Mouse (Mus musculus): ENCODE results near the gene Gpr161. TPM values are rescaled to one million over a fixed set of nuclear protein-coding genes. Genes with fewer than 3 reads are reported as not detected.
"Not testable (repeated sequence)": the region's sequence is repeated elsewhere in the genome, so short reads cannot be mapped to it uniquely, and the experiment has no call there.

The Gpr161 gene
- total RNA-seq, 2 experiments from 2014 or later: 1.2 TPM

- no peak for DNase-seq
These were observed 20.8 kb downstream of the Gpr161 start for GRCm38 (mm10) chr1:165316361-165316760.

- peak; percentile 75 to 88 for DNase-seq
These were observed 24.7 kb downstream of the Gpr161 start for GRCm38 (mm10) chr1:165320141-165320934.

- DNase-seq: peak; percentile 68 to 76
These were observed 25.8 kb downstream of the Gpr161 start for GRCm38 (mm10) chr1:165321393-165321861.

- DNase-seq: no peak
These were observed 26.3 kb downstream of the Gpr161 start for GRCm38 (mm10) chr1:165321891-165322290.

GRCm38 (mm10) chr1:165322934-165323333, 27.3 kb downstream of the Gpr161 start:
- no peak for DNase-seq

- no peak for DNase-seq
These were observed 31.8 kb downstream of the Gpr161 start for GRCm38 (mm10) chr1:165327370-165327769.

GRCm38 (mm10) chr1:165327831-165328230, 32.2 kb downstream of the Gpr161 start:
- DNase-seq: no peak

GRCm38 (mm10) chr1:165328384-165329289, 33.0 kb downstream of the Gpr161 start:
- DNase-seq: not testable (repeated sequence)

GRCm38 (mm10) chr1:165330859-165331258, 35.3 kb downstream of the Gpr161 start:
- DNase-seq: no peak

GRCm38 (mm10) chr1:165332797-165333196, 37.2 kb downstream of the Gpr161 start:
- DNase-seq: no peak

- no peak for DNase-seq
These were observed 46.5 kb downstream of the Gpr161 start for GRCm38 (mm10) chr1:165342126-165342525.

- no peak for DNase-seq
These were observed 48.9 kb downstream of the Gpr161 start for GRCm38 (mm10) chr1:165344453-165344852.

GRCm38 (mm10) chr1:165348627-165349026, 53.0 kb downstream of the Gpr161 start:
- no peak for DNase-seq

GRCm38 (mm10) chr1:165356347-165356746, 60.8 kb downstream of the Gpr161 start:
- no peak for DNase-seq

- no peak for DNase-seq
These were observed 67.7 kb downstream of the Gpr161 start for GRCm38 (mm10) chr1:165363271-165363670.

GRCm38 (mm10) chr1:165365057-165365456, 69.5 kb downstream of the Gpr161 start:
- DNase-seq: no peak

- no peak for DNase-seq
These were observed 75.4 kb downstream of the Gpr161 start for GRCm38 (mm10) chr1:165370990-165371389.

- DNase-seq: no peak
These were observed 78.2 kb downstream of the Gpr161 start for GRCm38 (mm10) chr1:165373839-165374238.

Measured in heart, adult 18-20 months (tissue).